Mouse (Mus musculus): ENCODE data around the gene 1700020D05Rik. TPM values are rescaled to one million over a fixed set of nuclear protein-coding genes. Genes with fewer than 3 reads are reported as not detected.

1700020D05Rik gene
- total and polyA plus RNA-seq, 2 experiments from 2014 or later: 3.8 TPM; not detected in 1

DNA sequence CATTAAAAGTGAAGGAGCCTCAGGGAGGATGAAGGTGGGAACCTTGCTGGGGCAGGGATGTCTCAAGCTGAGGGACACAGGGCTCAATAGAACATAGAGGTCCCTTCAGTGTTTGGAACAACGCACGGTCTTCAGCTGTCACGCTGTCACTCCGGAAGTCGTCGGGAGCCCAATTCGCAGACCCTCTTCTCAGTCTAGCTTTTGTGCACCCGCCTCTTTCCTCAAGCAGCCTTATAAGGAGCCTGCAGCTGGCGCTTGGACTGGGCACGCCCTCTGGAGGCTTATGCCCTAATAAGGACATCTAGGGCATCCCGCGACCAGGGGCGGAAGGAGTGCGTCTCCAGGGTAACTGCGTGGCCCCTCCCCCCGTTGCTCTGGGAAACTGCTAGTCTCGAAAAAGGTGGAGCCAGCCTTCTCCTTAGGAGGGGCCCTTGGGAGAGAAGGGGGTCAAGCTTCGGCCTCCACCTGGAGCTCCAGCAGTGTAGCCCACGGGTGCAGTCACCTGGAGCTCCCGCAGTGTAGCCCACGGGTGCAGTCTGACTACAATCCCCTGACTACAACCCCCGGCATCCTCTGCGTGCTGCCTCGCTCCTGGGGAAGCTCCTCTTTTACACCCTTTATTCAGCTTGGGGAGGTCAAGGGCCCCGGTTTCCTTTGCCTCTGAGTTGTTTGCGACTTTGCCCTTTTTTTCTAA is 14.6 kb downstream of the 1700020D05Rik start:
- DNase-seq (ENCODE audit: low spot score): peak; percentile 96
- peak; percentile 32; the same call in 1 of the 2 replicates for TF ChIP-seq CTCF (IDR thresholded peaks at IDR 0.05; ENCODE audit: low read depth)
- Histone ChIP-seq H3K4me3 (ENCODE audit: low read length) (peak overlapping the region; percentile 50), H3K4me2 (ENCODE audit: low read depth, low read length) (peak overlapping the region; percentile 70), H3K4me1 (ENCODE audit: insufficient read depth, low read length) (peaks cover 8% of the 10 kb centered on the region), H3K27me3 (ENCODE audit: insufficient read depth, low read length) (no peaks in the 10 kb centered on the region), H3K27ac (peak overlapping the region; percentile 99), H3K36me3 (ENCODE audit: insufficient read depth, low read length) (peaks cover 31% of the 10 kb centered on the region), H3K9me3 (ENCODE audit: low read length) (no peaks in the 10 kb centered on the region), H3K9ac (replicated peaks; ENCODE audit: low read length) (peak overlapping the region; percentile 53)
- under 1% methylated on average over 26 of the region's 26 CpGs for WGBS
- peak; percentile 84 for ATAC-seq

DNA sequence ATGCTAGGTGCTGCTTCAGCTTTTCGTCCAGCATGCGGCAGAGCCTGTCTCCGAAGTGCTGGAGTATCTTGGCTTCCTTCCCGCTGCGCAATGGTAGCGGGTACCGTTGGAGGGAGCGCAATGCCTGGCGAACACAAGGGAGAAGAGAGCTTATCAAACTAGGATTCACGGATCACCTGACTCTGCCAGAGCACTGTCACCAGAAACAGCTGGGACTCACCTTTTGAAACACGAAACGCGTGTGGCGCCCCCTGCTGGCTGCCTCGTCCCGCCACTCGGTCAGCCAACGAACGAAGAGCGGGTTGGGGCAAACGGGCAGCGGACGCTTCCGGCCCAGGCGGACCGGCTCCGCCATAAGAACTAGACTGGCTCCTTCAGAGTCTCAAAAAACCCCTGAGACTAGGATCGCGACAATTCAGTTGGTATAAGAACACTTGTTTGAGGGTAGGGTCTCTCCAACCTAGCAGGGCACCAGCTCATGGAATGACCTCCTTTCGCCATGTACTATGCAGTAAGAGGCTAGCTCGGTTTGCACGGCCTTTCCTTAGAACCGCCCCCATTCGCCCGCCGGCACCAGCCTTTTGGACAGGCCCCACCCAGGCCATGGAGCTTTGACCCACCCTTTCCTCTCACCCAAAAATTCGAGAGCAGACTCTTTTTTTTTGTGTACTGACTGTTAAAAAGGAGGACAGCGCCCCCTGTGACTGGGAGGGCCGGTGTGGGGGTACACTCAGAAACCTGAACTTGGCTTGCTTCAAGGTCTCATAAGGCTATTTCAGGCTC is 15.6 kb downstream of the 1700020D05Rik start, which contains the start of gene Mus81:
Gene Mus81 (minus strand): TSS at position 635 of the 783 bp plus-strand sequence.
- peak; percentile 90 for TF ChIP-seq CTCF (IDR thresholded peaks at IDR 0.05; ENCODE audit: low read depth)
- DNase-seq (ENCODE audit: low spot score): peak; percentile 96
- peak; percentile 74 for ATAC-seq
- 1% methylated on average over 39 of the region's 39 CpGs for WGBS
- H3K9ac ChIP-seq (replicated peaks; ENCODE audit: low read length): peak within 1 kb of the TSS; percentile 53
- no peaks in the 10 kb centered on the region for H3K27me3 ChIP-seq (ENCODE audit: insufficient read depth, low read length)
- peaks cover 8% of the 10 kb centered on the region for H3K4me1 ChIP-seq (ENCODE audit: insufficient read depth, low read length)
- H3K4me2 ChIP-seq (ENCODE audit: low read depth, low read length): peak within 1 kb of the TSS; percentile 70
- no peaks in the 10 kb centered on the region for H3K9me3 ChIP-seq (ENCODE audit: low read length)
- peak within 1 kb of the TSS; percentile 50 for H3K4me3 ChIP-seq (ENCODE audit: low read length)
- peak within 1 kb of the TSS; percentile 99 for H3K27ac ChIP-seq
- H3K36me3 ChIP-seq (ENCODE audit: insufficient read depth, low read length): peaks cover 27% of the 10 kb centered on the region

DNA sequence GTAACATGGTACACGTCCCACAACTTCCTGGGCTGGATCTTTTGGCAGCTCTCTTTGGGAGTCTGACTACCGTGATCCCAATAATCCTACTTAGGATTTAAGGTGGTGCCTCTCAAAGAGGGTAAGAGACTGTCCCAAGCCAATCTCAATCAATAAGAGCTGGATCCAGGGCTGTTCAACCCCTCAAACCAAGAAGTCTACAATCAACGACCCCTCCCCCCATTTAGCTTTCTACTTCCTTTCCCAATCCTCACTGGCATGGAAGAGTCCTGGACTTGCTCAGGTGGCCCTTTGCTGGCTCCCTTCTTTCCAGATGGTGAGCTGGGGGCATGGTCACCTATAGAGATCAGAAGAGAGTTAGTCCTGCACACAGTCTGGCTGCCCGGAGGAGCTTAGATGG is 16.8 kb downstream of the 1700020D05Rik start:
- no peaks in the 10 kb centered on the region for H3K27me3 ChIP-seq (ENCODE audit: insufficient read depth, low read length)
- peak overlapping the region; percentile 70; the same call in 1 of the 2 replicates for H3K4me2 ChIP-seq (ENCODE audit: low read depth, low read length)
- ATAC-seq (no peak), DNase-seq (ENCODE audit: low spot score) (no peak)
- TF ChIP-seq CTCF (IDR thresholded peaks at IDR 0.05; ENCODE audit: low read depth): no peak
- no peak overlapping the region for H3K4me3 ChIP-seq (ENCODE audit: low read length)
- peaks cover 31% of the 10 kb centered on the region for H3K36me3 ChIP-seq (ENCODE audit: insufficient read depth, low read length)
- H3K27ac ChIP-seq: peak overlapping the region; percentile 99; the same call in 1 of the 2 replicates
- peak overlapping the region; percentile 53; the same call in 1 of the 2 replicates for H3K9ac ChIP-seq (replicated peaks; ENCODE audit: low read length)
- no peaks in the 10 kb centered on the region for H3K9me3 ChIP-seq (ENCODE audit: low read length)
- 86% methylated on average over 4 of the region's 4 CpGs for WGBS
- H3K4me1 ChIP-seq (ENCODE audit: insufficient read depth, low read length): peaks cover 4% of the 10 kb centered on the region

GRCm38 (mm10) chr19:5486286-5486685 is 17.3 kb downstream of the 1700020D05Rik start:
- no peaks in the 10 kb centered on the region for H3K27me3 ChIP-seq (ENCODE audit: insufficient read depth, low read length)
- H3K4me1 ChIP-seq (ENCODE audit: insufficient read depth, low read length): peaks cover 4% of the 10 kb centered on the region
- H3K9me3 ChIP-seq (ENCODE audit: low read length): no peaks in the 10 kb centered on the region
- no peak overlapping the region; the same call in 1 of the 2 replicates for H3K9ac ChIP-seq (replicated peaks; ENCODE audit: low read length)
- no peak overlapping the region for H3K4me3 ChIP-seq (ENCODE audit: low read length)
- ATAC-seq (no peak), DNase-seq (ENCODE audit: low spot score) (no peak)
- no peak for TF ChIP-seq CTCF (IDR thresholded peaks at IDR 0.05; ENCODE audit: low read depth)
- WGBS: 89% methylated on average over 8 of the region's 8 CpGs
- H3K27ac ChIP-seq: no peak overlapping the region
- no peak overlapping the region for H3K4me2 ChIP-seq (ENCODE audit: low read depth, low read length)
- H3K36me3 ChIP-seq (ENCODE audit: insufficient read depth, low read length): peaks cover 31% of the 10 kb centered on the region

DNA sequence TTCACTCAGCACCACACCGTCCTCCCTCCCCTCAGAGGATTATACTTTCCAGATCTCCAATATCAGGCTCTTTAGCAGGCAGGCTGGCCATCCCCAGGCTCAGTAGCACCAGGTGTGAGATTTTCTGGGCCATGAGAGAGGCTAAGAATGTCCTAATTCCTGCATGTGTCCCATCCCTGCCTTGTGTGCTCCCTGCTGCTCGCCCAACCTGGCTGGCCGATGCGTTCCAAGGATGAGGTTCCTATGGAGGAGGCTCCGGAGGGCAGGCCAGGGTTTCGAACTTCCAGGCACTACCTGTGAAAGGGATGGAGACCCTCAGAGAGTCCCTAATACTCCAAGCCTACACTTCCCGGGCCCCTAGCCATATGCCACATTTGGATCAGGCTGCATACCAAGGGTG is 17.8 kb downstream of the 1700020D05Rik start:
- Histone ChIP-seq H3K4me1 (ENCODE audit: insufficient read depth, low read length) (peaks cover 4% of the 10 kb centered on the region), H3K4me2 (ENCODE audit: low read depth, low read length) (no peak overlapping the region), H3K9me3 (ENCODE audit: low read length) (no peaks in the 10 kb centered on the region), H3K27me3 (ENCODE audit: insufficient read depth, low read length) (no peaks in the 10 kb centered on the region), H3K27ac (no peak overlapping the region), H3K4me3 (ENCODE audit: low read length) (no peak overlapping the region), H3K36me3 (ENCODE audit: insufficient read depth, low read length) (peaks cover 31% of the 10 kb centered on the region), H3K9ac (replicated peaks; ENCODE audit: low read length) (no peak overlapping the region)
- WGBS: 90% methylated on average over 7 of the region's 7 CpGs
- ATAC-seq (no peak), DNase-seq (ENCODE audit: low spot score) (no peak)
- no peak for TF ChIP-seq CTCF (IDR thresholded peaks at IDR 0.05; ENCODE audit: low read depth)

DNA sequence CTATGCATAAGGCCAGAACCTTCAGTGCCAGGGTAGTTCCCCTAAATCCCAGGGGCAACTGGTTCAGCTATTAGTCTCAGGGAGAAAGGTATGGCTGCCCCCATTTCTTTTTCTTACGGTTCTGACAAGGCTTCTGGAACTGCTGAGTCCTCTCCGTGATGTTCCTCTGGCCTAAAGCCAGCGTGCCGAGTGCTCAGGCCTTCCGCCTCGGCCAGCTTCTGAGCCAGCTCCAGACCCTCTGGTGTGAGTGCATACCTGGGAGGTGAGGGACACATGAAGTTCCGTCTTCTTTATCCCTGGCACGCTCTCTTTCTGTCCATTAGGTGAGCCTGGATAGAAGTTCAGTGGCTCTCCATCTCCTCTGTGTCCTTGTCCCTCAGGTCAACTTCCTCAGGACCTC is 18.2 kb downstream of the 1700020D05Rik start:
- ATAC-seq: no peak
- peaks cover 4% of the 10 kb centered on the region for H3K4me1 ChIP-seq (ENCODE audit: insufficient read depth, low read length)
- no peak overlapping the region for H3K4me2 ChIP-seq (ENCODE audit: low read depth, low read length)
- no peak overlapping the region for H3K4me3 ChIP-seq (ENCODE audit: low read length)
- H3K9ac ChIP-seq (replicated peaks; ENCODE audit: low read length): no peak overlapping the region
- H3K36me3 ChIP-seq (ENCODE audit: insufficient read depth, low read length): peaks cover 31% of the 10 kb centered on the region
- H3K27me3 ChIP-seq (ENCODE audit: insufficient read depth, low read length): no peaks in the 10 kb centered on the region
- no peak for TF ChIP-seq CTCF (IDR thresholded peaks at IDR 0.05; ENCODE audit: low read depth)
- no peaks in the 10 kb centered on the region for H3K9me3 ChIP-seq (ENCODE audit: low read length)
- DNase-seq (ENCODE audit: low spot score): no peak
- 88% methylated on average over 8 of the region's 8 CpGs for WGBS
- H3K27ac ChIP-seq: no peak overlapping the region

Measured in hindbrain, postnatal 0 days (tissue).